Mouse (Mus musculus) hindbrain, embryonic 15.5 days (tissue): ENCODE data around the gene Gm13420. TPM values are rescaled to one million over a fixed set of nuclear protein-coding genes. Genes with fewer than 3 reads are reported as not detected.
A peak's percentile ranks its signal among the peaks of the same experiment; 100 is the strongest.

Experiments
- ATAC-seq: fragments of 200-750 bp; cut with Nextera tagmentation; 2 replicates; pipeline ENCODE4 v1.8.0; 2017; ENCODE audit warnings: low read depth, moderate number of reproducible peaks, moderate TSS enrichment; ENCODE audit not compliant: low FRiP score
- H3K27ac ChIP-seq: fragments of 300-500 bp; sonication (generic); replicated peaks from 2 replicates; pipeline ENCODE4 v1.5.1; 2015; ENCODE audit warnings: mild to moderate bottlenecking, inconsistent platforms
- H3K27me3 ChIP-seq: fragments of 300-500 bp; sonication (generic); 2 replicates; pipeline ENCODE4 v1.6.1; 2015; ENCODE audit warnings: control low read depth, inconsistent platforms
- H3K36me3 ChIP-seq: fragments of 300-500 bp; sonication (generic); 2 replicates; pipeline ENCODE4 v1.6.1; 2015; ENCODE audit warnings: control low read depth, inconsistent platforms
- H3K4me1 ChIP-seq: fragments of 300-500 bp; sonication (generic); replicated peaks from 2 replicates; pipeline ENCODE4 v1.6.1; 2015; ENCODE audit warnings: control low read depth, inconsistent platforms
- H3K4me2 ChIP-seq: fragments of 300-500 bp; sonication (generic); 2 replicates; pipeline ENCODE4 v1.6.1; 2015; ENCODE audit warnings: moderate library complexity, mild to moderate bottlenecking, inconsistent platforms
- H3K4me3 ChIP-seq: fragments of 300-500 bp; sonication (generic); 2 replicates; pipeline ENCODE4 v1.5.1; 2015; ENCODE audit warnings: mild to moderate bottlenecking, inconsistent platforms
- H3K9ac ChIP-seq: fragments of 300-500 bp; sonication (generic); 2 replicates; pipeline ENCODE4 v1.6.1; 2015; ENCODE audit warnings: inconsistent platforms
- H3K9me3 ChIP-seq: fragments of 300-500 bp; sonication (generic); 2 replicates; pipeline ENCODE4 v1.6.1; 2016; ENCODE audit warnings: control low read depth, inconsistent platforms
- WGBS: fragments of 180-500 bp; shearing (Covaris S2); methylation state at CpG from one replicate; pipeline ENCODE4 v1.1.7; 2015; 5-methylcytosine and 5-hydroxymethylcytosine counted together
- polyA plus RNA-seq: library from polyadenylated mRNA; unstranded; fragments of >200 nt; fragmentation: Nextera tagmentation; extraction: Ambion mirVana; gene quantifications from 2 replicates; pipeline ENCODE4 v1.2.1, GENCODE M21; 2015

The Gm13420 gene
- polyA plus RNA-seq, 1 experiment from 2014 or later = 0.41 TPM

DNA sequence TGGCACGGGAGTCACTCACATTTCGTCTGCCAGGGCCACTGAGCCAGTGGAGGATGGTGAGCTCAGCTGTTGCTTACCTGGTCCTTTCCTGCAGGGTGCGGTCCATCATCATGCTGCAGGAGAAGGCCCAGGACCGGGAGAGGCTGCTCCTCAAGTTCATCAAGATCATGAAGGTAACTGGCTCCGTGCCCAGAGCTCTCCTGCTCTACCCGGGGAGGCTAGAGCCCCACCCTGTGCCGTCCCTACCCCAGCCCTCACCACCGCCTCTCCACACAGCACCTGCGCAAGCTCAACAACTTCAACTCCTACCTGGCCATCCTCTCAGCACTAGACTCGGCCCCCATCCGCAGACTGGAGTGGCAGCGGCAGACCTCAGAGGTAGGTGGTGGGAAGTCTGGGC is 15.8 kb downstream of the Gm13420 start:
- H3K36me3 ChIP-seq = peaks cover 59% of the 10 kb centered on the region
- WGBS = 93% methylated on average over 12 of the region's 12 CpGs
- H3K4me3 ChIP-seq = no peak overlapping the region
- H3K4me1 ChIP-seq = no peaks in the 10 kb centered on the region
- H3K9me3 ChIP-seq = no peaks in the 10 kb centered on the region
- no peak overlapping the region for H3K27ac ChIP-seq
- H3K4me2 ChIP-seq = no peak overlapping the region
- no peak overlapping the region for H3K9ac ChIP-seq
- no peak for ATAC-seq
- H3K27me3 ChIP-seq = no peaks in the 10 kb centered on the region

DNA sequence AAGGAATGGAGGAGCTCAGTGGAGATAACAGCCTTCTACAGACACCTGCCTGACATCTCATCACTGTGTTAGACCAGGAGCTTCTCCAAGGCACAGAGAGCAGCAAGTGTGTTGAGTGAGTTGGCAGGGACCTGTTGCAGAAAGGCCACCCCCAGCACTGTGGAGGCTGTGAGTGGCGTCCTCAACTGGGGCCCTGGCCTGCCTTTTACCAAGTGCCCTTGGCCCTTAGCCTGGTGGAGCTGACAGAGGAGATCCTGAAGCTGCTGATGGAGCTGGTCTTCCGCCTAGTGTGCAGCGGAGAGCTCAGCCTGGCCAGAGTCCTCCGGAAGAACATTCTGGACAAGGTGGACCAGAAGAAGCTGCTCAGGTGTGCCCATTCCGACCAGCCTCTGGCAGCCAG is 18.1 kb downstream of the Gm13420 start:
- 100% methylated on average over 5 of the region's 5 CpGs for WGBS

DNA sequence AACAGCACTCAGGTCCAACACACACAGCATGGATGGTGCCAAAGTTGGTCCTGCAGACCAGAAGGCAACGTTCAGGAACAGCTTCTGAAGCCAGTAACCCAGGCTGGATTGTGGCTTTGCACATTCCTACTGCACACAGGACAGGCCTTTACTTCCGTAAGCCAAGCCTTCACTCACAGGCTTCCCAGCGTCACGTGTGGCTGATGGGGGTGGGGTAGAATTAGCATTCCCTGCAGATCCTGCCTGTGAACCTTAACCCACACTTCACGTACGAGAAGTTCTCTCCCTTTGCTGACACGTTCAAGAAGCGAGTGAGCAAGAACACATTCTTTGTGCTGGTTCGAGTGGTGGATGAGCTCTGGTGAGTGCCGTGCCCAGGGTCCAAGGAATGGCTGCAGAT is 18.9 kb downstream of the Gm13420 start:
- peaks cover 72% of the 10 kb centered on the region for H3K36me3 ChIP-seq
- no peaks in the 10 kb centered on the region for H3K27me3 ChIP-seq
- no peaks in the 10 kb centered on the region for H3K9me3 ChIP-seq
- H3K4me1 ChIP-seq = no peaks in the 10 kb centered on the region
- no peak for ATAC-seq
- no peak overlapping the region for H3K9ac ChIP-seq
- no peak overlapping the region for H3K4me3 ChIP-seq
- H3K27ac ChIP-seq = no peak overlapping the region
- 91% methylated on average over 10 of the region's 10 CpGs for WGBS
- H3K4me2 ChIP-seq = no peak overlapping the region

More for the DNA sequence above, 18.1 kb downstream of the Gm13420 start:
- H3K4me2 ChIP-seq = no peak overlapping the region
- H3K9me3 ChIP-seq = no peaks in the 10 kb centered on the region
- no peaks in the 10 kb centered on the region for H3K27me3 ChIP-seq
- H3K4me3 ChIP-seq = no peak overlapping the region
- ATAC-seq = no peak
- H3K27ac ChIP-seq = no peak overlapping the region
- H3K4me1 ChIP-seq = no peaks in the 10 kb centered on the region
- peaks cover 74% of the 10 kb centered on the region for H3K36me3 ChIP-seq
- no peak overlapping the region for H3K9ac ChIP-seq

DNA sequence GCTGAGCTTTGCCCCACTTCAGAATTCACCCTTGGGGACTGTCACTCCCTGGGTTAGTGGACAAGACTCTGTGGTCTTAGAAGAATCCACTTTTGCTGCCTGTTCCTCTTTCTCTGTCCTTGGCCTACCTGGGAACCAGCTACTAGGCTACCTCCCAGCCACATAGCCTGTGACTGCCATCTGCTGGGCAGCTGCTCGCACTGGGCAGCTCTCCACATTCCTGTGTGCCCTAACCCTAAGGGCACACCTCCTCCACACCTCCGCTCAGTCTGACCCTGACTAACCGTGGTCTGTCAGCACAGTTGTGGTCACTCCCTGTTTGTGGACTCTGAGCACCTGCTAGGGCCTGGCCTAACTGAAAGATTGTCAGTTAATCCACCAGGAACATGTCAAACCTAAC is 19.9 kb downstream of the Gm13420 start:
- 72% methylated on average over 3 of the region's 3 CpGs for WGBS
- no peak overlapping the region for H3K4me2 ChIP-seq
- H3K4me3 ChIP-seq = no peak overlapping the region
- no peak overlapping the region for H3K9ac ChIP-seq
- no peaks in the 10 kb centered on the region for H3K4me1 ChIP-seq
- no peaks in the 10 kb centered on the region for H3K27me3 ChIP-seq
- no peak for ATAC-seq
- no peaks in the 10 kb centered on the region for H3K9me3 ChIP-seq
- no peak overlapping the region for H3K27ac ChIP-seq
- peaks cover 78% of the 10 kb centered on the region for H3K36me3 ChIP-seq

- H3K4me2 ChIP-seq = no peak overlapping the region
- no peaks in the 10 kb centered on the region for H3K9me3 ChIP-seq
- H3K4me3 ChIP-seq = no peak overlapping the region
- no peak for ATAC-seq
- 59% methylated on average over 2 of the region's 2 CpGs for WGBS
- no peaks in the 10 kb centered on the region for H3K4me1 ChIP-seq
- no peak overlapping the region for H3K27ac ChIP-seq
- peaks cover 83% of the 10 kb centered on the region for H3K36me3 ChIP-seq
- no peak overlapping the region for H3K9ac ChIP-seq
- H3K27me3 ChIP-seq = no peaks in the 10 kb centered on the region
Observed at GRCm38 (mm10) chr2:29729500-29729899, 22.0 kb downstream of the Gm13420 start.

DNA sequence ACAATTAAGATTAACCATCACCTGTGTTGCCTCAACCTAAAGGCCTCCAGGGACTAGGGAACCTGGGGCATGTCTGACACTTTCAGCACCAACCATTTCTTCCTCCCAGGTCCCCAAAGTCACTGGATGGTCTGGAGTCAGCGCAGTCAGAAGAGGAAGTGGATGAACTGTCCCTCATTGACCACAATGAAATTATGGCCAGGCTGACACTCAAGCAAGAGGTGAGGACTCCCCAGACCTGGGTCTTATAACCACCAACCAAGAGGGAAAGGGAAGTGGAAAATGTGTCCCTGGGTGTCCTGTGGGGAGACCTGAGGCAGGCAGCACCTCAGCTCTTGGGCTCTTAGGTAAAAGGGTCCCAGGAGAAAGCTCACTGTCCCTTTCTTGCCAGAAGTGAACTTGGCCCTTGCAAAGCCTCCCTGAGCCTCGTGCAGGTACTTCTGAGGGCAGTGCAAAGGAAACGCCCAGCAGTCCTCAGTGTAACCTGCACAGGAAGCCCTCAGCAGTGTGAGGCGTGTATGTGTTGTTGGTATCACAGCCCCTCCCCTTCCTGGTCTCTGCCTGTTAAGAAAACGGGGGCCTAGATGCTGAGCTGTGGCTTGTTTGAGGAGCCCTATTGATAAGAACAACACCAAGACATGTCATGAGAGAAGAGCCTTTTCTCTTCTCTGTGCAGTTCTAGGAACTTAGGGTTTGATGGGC is 26.7 kb downstream of the Gm13420 start:
- no peak overlapping the region for H3K27ac ChIP-seq
- no peak for ATAC-seq
- H3K27me3 ChIP-seq = no peaks in the 10 kb centered on the region
- H3K4me3 ChIP-seq = no peak overlapping the region
- peaks cover 69% of the 10 kb centered on the region for H3K36me3 ChIP-seq
- H3K4me2 ChIP-seq = no peak overlapping the region
- H3K4me1 ChIP-seq = no peaks in the 10 kb centered on the region
- no peak overlapping the region for H3K9ac ChIP-seq
- no peaks in the 10 kb centered on the region for H3K9me3 ChIP-seq
- WGBS = 83% methylated on average over 5 of the region's 5 CpGs

DNA sequence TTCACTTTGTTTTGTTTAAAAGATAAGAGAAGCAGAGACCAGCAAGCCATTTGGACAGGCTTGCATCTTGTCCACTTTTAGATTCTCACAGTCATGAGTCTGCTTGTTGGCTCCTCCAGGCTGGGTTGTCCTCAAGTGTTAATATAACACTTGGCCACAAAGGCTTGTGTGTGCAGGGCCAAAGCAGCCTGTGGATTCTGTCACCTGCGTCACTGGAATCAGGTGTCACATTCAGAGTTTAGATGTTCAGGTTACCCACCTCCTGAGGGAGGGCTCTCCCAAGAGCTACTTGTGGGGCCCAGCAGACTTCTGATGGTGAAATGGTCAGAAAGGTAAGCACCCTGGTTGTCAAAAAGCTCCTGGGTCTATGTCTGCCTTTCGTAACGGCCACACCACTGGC is 28.4 kb downstream of the Gm13420 start:
- H3K9me3 ChIP-seq = no peaks in the 10 kb centered on the region
- ATAC-seq = no peak
- H3K4me2 ChIP-seq = no peak overlapping the region
- H3K27me3 ChIP-seq = no peaks in the 10 kb centered on the region
- H3K36me3 ChIP-seq = peaks cover 57% of the 10 kb centered on the region
- H3K27ac ChIP-seq = no peak overlapping the region
- H3K4me1 ChIP-seq = no peaks in the 10 kb centered on the region
- 92% methylated on average over 3 of the region's 3 CpGs for WGBS
- H3K4me3 ChIP-seq = no peak overlapping the region
- H3K9ac ChIP-seq = no peak overlapping the region

- peaks cover 21% of the 10 kb centered on the region for H3K36me3 ChIP-seq
Observed at GRCm38 (mm10) chr2:29718581-29718980, 32.9 kb downstream of the Gm13420 start.

DNA sequence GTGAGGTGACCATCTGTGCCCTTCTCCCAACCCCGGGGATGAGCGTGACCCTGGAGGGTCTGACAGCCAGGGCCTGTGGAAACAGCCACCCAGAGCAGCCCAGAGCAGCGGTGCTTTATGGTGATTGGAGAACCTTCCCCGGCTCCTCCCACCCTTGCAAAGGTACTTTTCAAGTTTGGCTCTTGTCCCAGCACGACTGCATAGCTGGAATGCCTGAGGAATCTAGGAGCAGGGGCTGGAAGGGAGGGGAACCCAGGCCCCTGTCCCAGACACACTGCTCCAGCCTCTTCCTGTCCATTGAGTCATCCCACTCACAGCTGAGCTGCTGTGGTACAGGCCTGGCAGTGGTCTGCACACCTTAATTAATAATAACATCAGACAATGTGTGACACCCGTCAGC is 34.8 kb downstream of the Gm13420 start:
- H3K27me3 ChIP-seq = no peaks in the 10 kb centered on the region
- no peaks in the 10 kb centered on the region for H3K9me3 ChIP-seq
- H3K36me3 ChIP-seq = peaks cover 13% of the 10 kb centered on the region
- no peak overlapping the region for H3K4me3 ChIP-seq
- H3K4me2 ChIP-seq = no peak overlapping the region
- no peak overlapping the region for H3K9ac ChIP-seq
- no peak overlapping the region for H3K27ac ChIP-seq
- ATAC-seq = no peak
- 20% methylated on average over 6 of the region's 6 CpGs for WGBS
- H3K4me1 ChIP-seq = no peaks in the 10 kb centered on the region

More at GRCm38 (mm10) chr2:29718581-29718980, 32.9 kb downstream of the Gm13420 start:
- Histone ChIP-seq H3K27me3 (no peaks in the 10 kb centered on the region), H3K9me3 (no peaks in the 10 kb centered on the region), H3K27ac (no peak overlapping the region), H3K4me2 (no peak overlapping the region), H3K4me1 (no peaks in the 10 kb centered on the region), H3K9ac (no peak overlapping the region), H3K4me3 (no peak overlapping the region)
- no peak for ATAC-seq
- WGBS = 91% methylated on average over 5 of the region's 5 CpGs

GRCm38 (mm10) chr2:29716143-29716542 is 35.3 kb downstream of the Gm13420 start:
- no peak overlapping the region for H3K4me3 ChIP-seq
- 38% methylated on average over 7 of the region's 7 CpGs for WGBS
- no peak overlapping the region for H3K9ac ChIP-seq
- peak overlapping the region; percentile 33; the same call in 1 of the 2 replicates for H3K27ac ChIP-seq
- no peak for ATAC-seq
- H3K9me3 ChIP-seq = no peaks in the 10 kb centered on the region
- H3K4me2 ChIP-seq = no peak overlapping the region
- peaks cover 18% of the 10 kb centered on the region for H3K36me3 ChIP-seq
- H3K27me3 ChIP-seq = no peaks in the 10 kb centered on the region
- no peaks in the 10 kb centered on the region for H3K4me1 ChIP-seq

GRCm38 (mm10) chr2:29714127-29714526 is 37.4 kb downstream of the Gm13420 start:
- no peak overlapping the region for H3K4me3 ChIP-seq
- ATAC-seq = no peak
- H3K36me3 ChIP-seq = peaks cover 19% of the 10 kb centered on the region
- no peak overlapping the region for H3K4me2 ChIP-seq
- WGBS = 93% methylated on average over 5 of the region's 5 CpGs
- no peaks in the 10 kb centered on the region for H3K9me3 ChIP-seq
- H3K4me1 ChIP-seq = no peaks in the 10 kb centered on the region
- H3K9ac ChIP-seq = no peak overlapping the region
- H3K27ac ChIP-seq = no peak overlapping the region
- H3K27me3 ChIP-seq = no peaks in the 10 kb centered on the region

- H3K4me1 ChIP-seq = no peaks in the 10 kb centered on the region
- no peak for ATAC-seq
- no peak overlapping the region for H3K4me3 ChIP-seq
- no peaks in the 10 kb centered on the region for H3K9me3 ChIP-seq
- WGBS = 86% methylated on average over 2 of the region's 2 CpGs
- H3K9ac ChIP-seq = no peak overlapping the region
- H3K4me2 ChIP-seq = no peak overlapping the region
- H3K27ac ChIP-seq = no peak overlapping the region
- H3K36me3 ChIP-seq = peaks cover 17% of the 10 kb centered on the region
- no peaks in the 10 kb centered on the region for H3K27me3 ChIP-seq
Observed at GRCm38 (mm10) chr2:29713501-29713900, 38.0 kb downstream of the Gm13420 start.

DNA sequence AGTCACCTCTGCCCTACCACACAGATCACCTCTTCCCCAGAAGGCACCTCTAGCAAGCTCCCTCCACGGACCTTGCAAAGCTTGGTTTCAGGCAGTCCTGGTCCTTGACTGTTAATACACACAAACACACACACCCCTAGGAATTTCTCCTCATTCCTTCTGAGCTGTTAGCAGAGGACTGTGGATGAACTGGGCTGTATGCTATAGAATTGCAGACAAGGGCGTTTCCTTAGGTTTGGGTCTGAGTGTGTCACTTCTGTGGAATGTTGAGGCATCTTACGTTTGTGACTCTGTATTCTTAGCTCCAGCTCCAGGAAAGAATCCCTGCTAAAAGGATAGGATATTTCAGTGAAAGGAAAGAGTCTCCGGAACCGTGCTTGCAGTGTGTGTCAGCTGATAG is 39.6 kb downstream of the Gm13420 start:
- H3K27me3 ChIP-seq = no peaks in the 10 kb centered on the region
- 85% methylated on average over 5 of the region's 5 CpGs for WGBS
- H3K36me3 ChIP-seq = peaks cover 26% of the 10 kb centered on the region
- no peak for ATAC-seq
- no peaks in the 10 kb centered on the region for H3K4me1 ChIP-seq
- no peaks in the 10 kb centered on the region for H3K9me3 ChIP-seq
- H3K9ac ChIP-seq = no peak overlapping the region
- no peak overlapping the region for H3K4me2 ChIP-seq
- H3K4me3 ChIP-seq = no peak overlapping the region
- no peak overlapping the region for H3K27ac ChIP-seq
